Mouse (Mus musculus): Measurements from ENCODE around the gene Bclaf1. TPM values are rescaled to one million over a fixed set of nuclear protein-coding genes. Genes with fewer than 3 reads are reported as not detected.

Bclaf1 gene
- 10 to 100 TPM; 92.5 to 93.7 TPM for total RNA-seq (2023)

GRCm38 (mm10) chr10:20311918-20312735 lies at the start of gene Bclaf1:
Gene Bclaf1 (plus strand): TSS chr10:20312469.

GRCm38 (mm10) chr10:20347285-20348214 lies 35.3 kb downstream of the Bclaf1 start, which contains the start of gene Mtfr2:
Gene Mtfr2 (plus strand): TSS chr10:20347770.

Other genes with a start within 250 kb of the Bclaf1 start
- gene Map7, start 164.0 kb upstream of the Bclaf1 start, total RNA-seq (2023) = 1 to 10 TPM; 2.7 to 2.8 TPM
- gene Mtfr2, start 35.3 kb downstream of the Bclaf1 start, total RNA-seq (2023) = 10 to 100 TPM; 19.0 to 21.7 TPM